Mouse (Mus musculus) forebrain, postnatal 0 days (tissue): ENCODE measurements around the gene Pafah1b2. TPM values are rescaled to one million over a fixed set of nuclear protein-coding genes. Genes with fewer than 3 reads are reported as not detected.

Experiments
- ATAC-seq: fragments of 200-750 bp; cut with Nextera tagmentation; 2 replicates; pipeline ENCODE4 v1.8.0; 2017; ENCODE audit warnings: mild to moderate bottlenecking, moderate library complexity
- DNase-seq: peaks from one replicate; pipeline ENCODE4 v3.0.0-alpha.2; 2015
- H3K27ac ChIP-seq: fragments of 300-500 bp; sonication (generic); 2 replicates; pipeline ENCODE4 v1.5.1; 2014; ENCODE audit warnings: low read depth, mild to moderate bottlenecking, antibody characterized with exemption, low read length, moderate library complexity, mixed read lengths
- H3K27me3 ChIP-seq: fragments of 300-500 bp; sonication (generic); 2 replicates; pipeline ENCODE4 v1.6.1; 2014; ENCODE audit warnings: mild to moderate bottlenecking, low read length, mixed read lengths; ENCODE audit not compliant: insufficient read depth
- H3K36me3 ChIP-seq: fragments of 300-500 bp; sonication (generic); 2 replicates; pipeline ENCODE4 v1.6.1; 2014; ENCODE audit warnings: mild to moderate bottlenecking, moderate library complexity; ENCODE audit not compliant: insufficient read depth
- H3K4me1 ChIP-seq: fragments of 300-500 bp; sonication (generic); 2 replicates; pipeline ENCODE4 v1.6.1; 2014; ENCODE audit warnings: antibody characterized with exemption; ENCODE audit not compliant: insufficient read depth
- H3K4me2 ChIP-seq: fragments of 300-500 bp; sonication (generic); 2 replicates; pipeline ENCODE4 v1.6.1; 2014; ENCODE audit warnings: low read depth, mild to moderate bottlenecking, moderate library complexity
- H3K4me3 ChIP-seq: fragments of 300-500 bp; sonication (generic); 2 replicates; pipeline ENCODE4 v1.5.1; 2014; ENCODE audit warnings: low read depth, low read length, mixed read lengths
- H3K9ac ChIP-seq: fragments of 300-500 bp; sonication (generic); 2 replicates; pipeline ENCODE4 v1.6.1; 2014; ENCODE audit warnings: mild to moderate bottlenecking
- H3K9me3 ChIP-seq: fragments of 300-500 bp; sonication (generic); 2 replicates; pipeline ENCODE4 v1.6.1; 2016; ENCODE audit warnings: low read length
- CTCF ChIP-seq: sonication (generic); IDR thresholded peaks from 2 replicates; pipeline ENCODE4 v1.5.1; 2016; ENCODE audit warnings: antibody characterized with exemption, control low read depth, low read depth
- WGBS: fragments of 180-500 bp; shearing (Covaris S2); extraction: QIAGEN DNeasy Blood & Tissue Kit; methylation state at CpG from one replicate; pipeline ENCODE4 v1.1.7; 2014; 5-methylcytosine and 5-hydroxymethylcytosine counted together
- microRNA-seq, 2 experiments: library from miRNA; unstranded; fragments of <30 nt; microRNA quantifications; one replicate each; pipeline ENCODE4; 2016
- polyA plus RNA-seq: library from polyadenylated mRNA; unstranded; fragments of >200 nt; fragmentation: Nextera tagmentation; extraction: Ambion mirVana; gene quantifications from 2 replicates; pipeline ENCODE4 v1.2.1, GENCODE M21; 2015
- total RNA-seq: library from RNA; depleted of rRNA; stranded (reverse); fragments of >200 nt; gene quantifications from 2 replicates; pipeline ENCODE4 v1.2.3, GENCODE M21; 2014; rRNA removed

Gene Pafah1b2
- total and polyA plus RNA-seq, 2 experiments from 2014 or later, result 258 to 354 TPM

GRCm38 (mm10) chr9:45917041-45917934 is 95.2 kb downstream of the Pafah1b2 start:
- Histone ChIP-seq H3K4me3 (no peak overlapping the region), H3K9me3 (no peaks in the 10 kb centered on the region), H3K4me1 (no peaks in the 10 kb centered on the region), H3K27me3 (no peaks in the 10 kb centered on the region), H3K36me3 (peaks cover 90% of the 10 kb centered on the region), H3K4me2 (no peak overlapping the region), H3K27ac (peak overlapping the region; percentile 21; the same call in 1 of the 2 replicates), H3K9ac (no peak overlapping the region)
- WGBS, result 51% methylated on average over 5 of the region's 5 CpGs
- ATAC-seq (peak; percentile 87), DNase-seq (peak; percentile 73)
- no peak for TF ChIP-seq CTCF

GRCm38 (mm10) chr9:45915659-45916058 is 96.8 kb downstream of the Pafah1b2 start:
- Histone ChIP-seq H3K27me3 (no peaks in the 10 kb centered on the region), H3K4me2 (no peak overlapping the region), H3K9ac (no peak overlapping the region), H3K4me1 (no peaks in the 10 kb centered on the region), H3K9me3 (no peaks in the 10 kb centered on the region), H3K4me3 (no peak overlapping the region), H3K36me3 (peaks cover 91% of the 10 kb centered on the region), H3K27ac (no peak overlapping the region)
- no peak for TF ChIP-seq CTCF
- DNase-seq, result no peak
- 85% methylated on average over 2 of the region's 2 CpGs for WGBS
- ATAC-seq, result no peak

Small RNAs within 50 kb of the gene (microRNA-seq; reads per million reads assigned to microRNA genes)
- gene Mir7087, result 0 to 0.24 reads per million in 2 experiments

Other genes with a start within 250 kb of the Pafah1b2 start
- gene Cep164, start 184.0 kb downstream of the Pafah1b2 start, total RNA-seq, result 16.3 and 22.0 TPM in 2 replicates
- 7.3 and 10.4 TPM in 2 replicates for gene Cep164, start 184.0 kb downstream of the Pafah1b2 start, polyA plus RNA-seq
- 40.9 and 48.5 TPM in 2 replicates for gene Bace1, start 174.1 kb downstream of the Pafah1b2 start, total RNA-seq
- 25.1 and 39.1 TPM in 2 replicates for gene Bace1, start 174.1 kb downstream of the Pafah1b2 start, polyA plus RNA-seq
- gene Pcsk7, start 106.2 kb downstream of the Pafah1b2 start, total RNA-seq, result 32.5 and 33.8 TPM in 2 replicates
- 13.7 and 16.1 TPM in 2 replicates for gene Pcsk7, start 106.2 kb downstream of the Pafah1b2 start, polyA plus RNA-seq
- gene Rnf214, start 105.8 kb downstream of the Pafah1b2 start, total RNA-seq, result 52.2 and 62.9 TPM in 2 replicates
- gene Rnf214, start 105.8 kb downstream of the Pafah1b2 start, polyA plus RNA-seq, result 53.8 and 73.5 TPM in 2 replicates
- 5.6 and 7.7 TPM in 2 replicates for gene Tagln, start 76.6 kb downstream of the Pafah1b2 start, total RNA-seq
- gene Tagln, start 76.6 kb downstream of the Pafah1b2 start, polyA plus RNA-seq, result 3.5 and 3.7 TPM in 2 replicates
- gene Sidt2, start 57.4 kb downstream of the Pafah1b2 start, total RNA-seq, result 65.6 and 77.5 TPM in 2 replicates
- 33.5 and 46.5 TPM in 2 replicates for gene Sidt2, start 57.4 kb downstream of the Pafah1b2 start, polyA plus RNA-seq
- 24.2 and 27.9 TPM in 2 replicates for gene Sik3, start 130 bp upstream of the Pafah1b2 start, total RNA-seq
- gene Sik3, start 130 bp upstream of the Pafah1b2 start, polyA plus RNA-seq, result 8.4 and 9.3 TPM in 2 replicates
- 1.1 and 1.4 TPM in 2 replicates for gene Apoa1, start 215.9 kb upstream of the Pafah1b2 start, total RNA-seq
- 2.3 and 3.0 TPM in 2 replicates for gene Apoa1, start 215.9 kb upstream of the Pafah1b2 start, polyA plus RNA-seq
- gene Apoc3, start 222.9 kb upstream of the Pafah1b2 start, total RNA-seq, result not detected in 2 replicates
- 0.44 TPM in 1 of 2 replicates, not detected in the other for gene Apoc3, start 222.9 kb upstream of the Pafah1b2 start, polyA plus RNA-seq
- gene Apoa4, start 228.0 kb upstream of the Pafah1b2 start, total RNA-seq, result 0.31 TPM in 1 of 2 replicates, not detected in the other
- not detected in 2 replicates for gene Apoa4, start 228.0 kb upstream of the Pafah1b2 start, polyA plus RNA-seq